Mouse (Mus musculus): ENCODE results near the gene Gpr68.

The Gpr68 gene

GRCm38 (mm10) chr12:100907598-100908297 is at the start of gene Gpr68:
Gene Gpr68, minus strand, starts transcription at chr12:100908198.
- no peak for DNase-seq (ENCODE audit: low spot score)

DNA sequence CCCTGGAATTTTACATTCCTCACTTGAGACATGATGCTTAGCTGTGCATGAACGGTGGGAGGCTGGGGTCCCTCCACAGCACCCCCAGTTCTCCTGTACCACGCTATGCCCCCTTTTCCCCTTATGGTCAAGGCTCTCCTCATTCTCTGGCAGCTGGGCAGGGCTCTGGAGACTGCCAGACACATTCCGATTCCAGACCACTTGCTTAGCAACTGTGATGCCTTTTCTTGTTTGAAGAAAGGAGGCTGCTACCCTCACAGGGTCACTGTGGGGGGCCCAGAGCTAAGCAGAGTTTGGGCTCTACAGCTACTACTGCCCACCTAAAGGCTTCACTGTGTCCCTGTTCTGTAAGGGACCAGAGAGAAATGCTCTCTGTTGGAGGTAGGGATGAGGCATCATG is 49.3 kb upstream of the Gpr68 start:
- no peak for DNase-seq (ENCODE audit: low spot score)

GRCm38 (mm10) chr12:100956825-100957224 is 48.8 kb upstream of the Gpr68 start:
- no peak for DNase-seq (ENCODE audit: low spot score)

DNA sequence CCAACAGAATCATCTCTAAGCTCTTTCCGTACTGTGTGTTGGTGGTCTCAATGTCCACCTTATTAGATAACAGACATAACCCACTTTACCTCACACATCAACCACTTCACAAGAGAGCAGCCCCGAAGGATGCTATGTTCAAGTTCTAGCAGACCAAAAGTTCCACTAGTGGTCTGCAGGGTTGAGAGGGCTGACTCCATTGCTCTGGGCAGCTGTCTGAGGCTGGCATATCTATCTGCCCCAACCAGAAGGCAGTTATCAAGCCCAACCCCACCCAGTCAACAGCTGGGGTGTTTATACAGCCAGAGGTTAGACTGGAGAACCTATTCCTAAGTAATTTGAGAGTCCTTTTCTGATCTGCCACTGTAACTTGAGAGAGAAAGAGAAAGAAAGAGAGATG is 48.0 kb upstream of the Gpr68 start:
- no peak for DNase-seq (ENCODE audit: low spot score)

DNA sequence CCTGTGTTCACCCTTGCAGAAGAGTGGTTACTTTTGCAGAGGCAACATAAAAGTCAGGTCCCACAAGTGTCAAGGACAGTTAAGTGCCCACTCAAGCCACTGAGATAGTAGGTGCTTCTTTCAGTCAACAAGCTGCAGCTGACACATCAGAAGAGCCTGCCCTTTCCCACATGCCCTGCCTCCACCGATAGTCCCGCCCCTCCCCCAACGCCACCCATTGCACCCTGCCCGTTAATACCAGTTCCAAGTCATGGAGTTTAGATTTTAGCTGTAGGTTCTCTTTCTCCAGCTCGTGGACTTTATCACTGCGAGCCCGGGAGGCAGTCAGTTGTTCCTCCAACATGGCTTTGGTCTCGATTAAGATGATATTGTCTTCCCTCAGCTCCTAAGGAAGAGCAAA is 45.9 kb upstream of the Gpr68 start:
- DNase-seq (ENCODE audit: low spot score) = no peak

DNA sequence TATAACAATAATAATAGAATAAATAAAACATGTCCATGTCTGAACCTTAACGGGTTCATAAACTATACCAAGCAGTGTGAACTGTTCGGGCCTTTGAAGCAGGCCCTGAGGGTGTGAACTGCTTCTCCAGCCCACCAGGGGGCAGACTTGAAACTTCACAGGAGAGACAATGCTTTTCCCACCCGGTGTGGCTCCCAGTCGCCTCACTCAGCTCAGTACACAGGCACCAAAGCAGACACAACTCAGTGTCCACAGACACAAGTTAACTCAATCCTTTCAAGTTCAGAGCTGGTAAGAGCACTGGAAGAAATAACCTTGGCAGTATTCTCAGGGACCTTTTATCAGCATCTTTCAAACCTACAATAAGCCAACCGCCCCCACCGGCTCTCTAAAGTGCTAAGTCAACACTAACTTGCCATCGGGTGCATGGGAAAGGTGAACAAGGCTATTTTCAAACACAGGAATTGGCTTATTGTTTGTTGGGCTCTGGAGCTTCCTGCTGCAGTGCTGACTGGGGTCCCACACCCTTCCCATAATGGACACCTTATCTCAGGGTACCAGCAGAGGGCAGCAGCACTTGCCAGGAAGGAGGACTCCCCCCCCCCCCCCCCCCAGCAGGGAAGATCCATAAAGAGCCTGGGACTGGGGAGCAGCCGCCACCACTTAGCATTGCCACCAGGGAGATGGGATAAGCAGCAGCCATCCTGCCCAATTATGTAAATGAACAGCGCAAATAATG is 44.4 kb upstream of the Gpr68 start:
- peak; percentile 78 for DNase-seq (ENCODE audit: low spot score)

GRCm38 (mm10) chr12:100949146-100949545 is 41.1 kb upstream of the Gpr68 start:
- DNase-seq (ENCODE audit: low spot score) = no peak

DNA sequence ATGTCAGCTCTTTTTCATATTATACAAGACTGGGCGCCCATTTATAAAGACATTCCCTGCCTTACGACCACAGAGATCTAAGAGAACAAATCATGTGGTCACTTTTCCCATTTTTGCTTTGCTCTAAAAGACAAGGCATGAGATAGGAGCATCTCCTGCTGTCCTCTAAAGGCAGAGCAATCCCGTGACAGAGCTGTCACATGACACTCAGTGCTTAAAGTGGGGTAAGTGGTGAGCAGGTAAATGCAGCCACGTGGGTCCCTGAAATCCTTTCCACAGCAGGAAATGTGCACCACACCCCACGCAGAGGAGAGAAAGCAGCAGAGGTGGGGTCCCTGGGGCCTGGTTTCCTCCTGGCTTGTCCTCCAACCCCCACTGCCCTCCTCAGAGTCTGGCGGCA is 40.0 kb upstream of the Gpr68 start:
- no peak for DNase-seq (ENCODE audit: low spot score)

- no peak for DNase-seq (ENCODE audit: low spot score)
Observed at GRCm38 (mm10) chr12:100945948-100946347, 38.0 kb upstream of the Gpr68 start.

GRCm38 (mm10) chr12:100945501-100945900 is 37.5 kb upstream of the Gpr68 start:
- DNase-seq (ENCODE audit: low spot score) = no peak

DNA sequence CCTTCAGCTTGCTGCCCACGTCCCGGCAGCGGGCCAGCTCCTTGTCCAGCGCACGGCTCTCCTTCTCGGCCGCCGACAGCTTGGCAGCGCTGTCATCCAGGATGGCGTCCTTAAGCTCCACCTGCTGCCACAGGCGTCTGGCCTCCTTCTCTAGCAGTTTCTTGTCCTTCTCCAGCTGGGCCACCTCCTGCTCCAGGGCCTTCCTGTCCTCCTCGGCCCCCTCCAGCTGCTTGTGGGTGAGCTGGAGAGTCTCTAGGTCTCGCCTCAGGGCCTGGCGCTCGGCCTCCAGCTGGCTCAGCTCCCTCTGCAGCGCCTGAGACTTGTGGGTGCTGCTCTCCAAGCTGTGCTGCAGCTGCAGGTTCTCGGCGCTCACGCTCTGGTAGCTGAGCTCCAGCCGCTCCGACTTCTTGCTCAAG is 36.9 kb upstream of the Gpr68 start:
- DNase-seq (ENCODE audit: low spot score) = no peak

DNA sequence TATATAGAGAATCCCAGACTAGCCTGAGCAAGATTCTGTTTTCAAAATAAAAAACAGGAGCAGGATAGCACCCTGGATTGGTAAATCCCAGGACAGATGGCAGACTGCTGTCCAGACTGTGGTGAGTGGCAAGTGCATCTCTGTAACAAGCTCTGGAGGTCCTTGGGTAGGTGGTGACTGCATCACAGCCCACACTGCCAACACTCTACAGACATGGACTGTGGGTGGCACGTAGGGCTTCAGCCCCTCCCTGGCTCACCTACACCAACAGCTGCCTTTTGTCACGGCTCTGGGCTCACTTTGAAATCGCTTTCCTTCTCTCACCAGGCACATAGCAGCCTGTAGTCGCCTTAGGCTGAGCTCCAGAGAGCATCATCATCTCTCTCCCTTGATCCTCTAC is 35.1 kb upstream of the Gpr68 start:
- no peak for DNase-seq (ENCODE audit: low spot score)

DNA sequence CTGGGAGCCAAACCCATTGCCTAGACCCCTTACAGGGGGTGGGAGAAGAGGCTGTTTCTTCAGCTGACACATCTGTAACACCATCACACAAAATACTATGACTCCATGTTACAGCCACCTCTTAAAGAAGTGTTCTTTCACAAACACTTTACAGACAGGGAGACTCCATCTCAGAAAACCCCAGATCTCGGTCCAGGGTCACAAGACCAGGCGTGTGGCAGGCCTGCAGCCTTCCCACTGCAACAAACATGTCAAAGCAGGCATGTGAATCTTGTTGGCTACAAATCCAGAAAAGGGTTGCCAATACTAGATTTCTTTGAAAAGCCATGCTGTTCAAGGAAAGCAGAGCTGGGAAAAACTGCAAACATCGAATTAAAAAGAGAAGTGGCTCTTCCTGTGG is 33.4 kb upstream of the Gpr68 start:
- no peak for DNase-seq (ENCODE audit: low spot score)

DNA sequence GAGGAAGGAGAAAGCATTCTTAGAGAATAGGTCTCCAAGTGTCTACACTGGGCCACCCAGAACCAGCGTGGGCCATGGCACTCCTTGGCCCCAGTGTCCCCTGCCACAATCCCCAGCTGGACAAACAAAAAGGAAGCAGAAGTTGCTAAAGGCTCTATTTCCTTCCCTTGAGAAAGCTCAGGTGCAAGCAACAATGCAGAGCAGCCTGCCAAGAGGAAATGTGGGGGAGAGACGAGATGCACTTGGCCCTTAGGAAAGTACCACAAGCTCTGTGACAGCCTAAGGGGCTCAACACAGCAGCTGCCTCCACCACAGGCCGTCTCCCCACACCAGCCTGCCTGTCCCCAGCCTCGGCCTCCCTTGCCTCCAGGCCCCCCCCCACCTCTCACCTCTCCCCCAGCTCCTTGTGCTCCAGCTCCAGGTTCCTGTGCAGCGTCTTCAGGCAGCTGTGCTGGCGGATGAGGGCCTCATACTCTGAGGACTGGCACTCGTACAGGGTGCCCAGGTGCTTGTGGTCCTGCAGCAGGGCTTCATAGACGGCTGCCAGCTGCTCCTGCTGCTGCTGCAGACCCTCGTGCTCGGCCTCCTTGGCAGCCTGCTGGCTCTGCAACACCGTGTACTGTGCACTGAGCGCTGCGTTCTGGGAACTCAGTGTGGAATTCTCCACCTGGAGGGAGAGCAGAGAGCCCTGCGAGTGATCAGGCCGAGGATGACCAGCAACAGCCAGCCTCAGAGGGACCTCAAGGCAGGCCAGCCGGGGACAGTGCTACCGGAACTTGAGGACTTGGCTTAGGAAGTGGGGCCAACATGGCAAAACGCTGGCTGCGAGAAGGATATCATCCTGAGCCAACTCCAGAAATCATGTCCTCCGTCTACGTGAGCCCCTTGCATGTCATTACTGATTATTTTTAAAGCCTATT is 29.7 kb upstream of the Gpr68 start:
- DNase-seq (ENCODE audit: low spot score) = no peak

DNA sequence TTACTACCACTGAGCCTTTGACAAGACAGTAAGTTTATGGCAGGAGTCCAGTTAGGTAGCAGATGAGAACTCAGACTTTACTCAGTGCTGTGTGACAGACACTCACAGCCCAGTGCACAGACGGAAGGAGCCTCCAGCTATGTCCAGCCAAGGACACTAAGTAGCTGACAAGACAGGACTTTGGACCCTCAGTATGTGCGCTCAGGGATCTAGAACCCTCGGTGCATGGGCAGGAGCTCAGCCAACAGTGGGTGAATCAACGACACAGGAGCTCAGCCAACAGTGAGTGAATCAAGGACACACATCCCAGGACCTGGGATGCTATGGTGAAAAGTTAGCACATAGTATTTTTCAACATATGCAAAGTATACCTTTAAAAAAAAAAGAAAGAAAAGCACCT is 28.7 kb upstream of the Gpr68 start:
- no peak for DNase-seq (ENCODE audit: low spot score)

DNA sequence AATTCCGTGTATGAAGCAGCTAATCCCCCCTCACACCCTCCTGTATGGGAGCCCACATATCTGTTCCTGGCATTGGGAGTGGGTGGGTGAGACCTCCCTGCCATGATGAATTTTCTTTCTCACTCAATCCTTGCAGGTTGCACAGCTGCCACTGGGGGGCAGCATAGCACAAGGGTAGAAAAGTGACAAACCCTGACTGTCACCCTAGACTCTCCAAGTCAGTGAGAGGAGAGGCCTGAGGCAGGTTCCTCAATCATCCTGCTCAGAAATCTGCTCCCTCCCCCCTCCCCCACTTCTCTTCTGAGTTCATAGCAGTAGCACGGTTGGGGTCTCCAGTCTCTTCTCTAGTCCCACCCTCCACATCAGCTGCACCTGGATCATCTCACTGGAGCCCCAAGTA is 28.1 kb upstream of the Gpr68 start:
- DNase-seq (ENCODE audit: low spot score) = peak; percentile 70

DNA sequence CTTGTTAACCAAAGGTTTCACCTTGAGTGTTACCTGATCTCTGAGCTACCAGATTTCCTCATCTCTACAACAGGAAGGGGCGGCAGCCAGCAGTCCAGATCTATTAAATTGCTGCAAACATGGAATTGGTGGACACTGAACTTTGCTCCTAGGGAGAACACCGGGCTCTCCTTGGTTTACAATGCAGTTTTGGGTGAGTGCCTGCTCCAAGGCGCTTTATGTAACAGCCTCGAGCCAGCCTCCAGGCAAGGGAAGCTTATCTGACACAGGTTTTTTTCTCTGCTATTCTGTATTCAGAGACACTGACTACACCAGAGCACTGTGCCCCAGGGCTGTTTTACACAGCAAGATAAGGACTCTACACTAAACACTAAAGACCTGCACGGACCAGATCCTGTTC is 26.8 kb upstream of the Gpr68 start:
- DNase-seq (ENCODE audit: low spot score) = no peak

DNA sequence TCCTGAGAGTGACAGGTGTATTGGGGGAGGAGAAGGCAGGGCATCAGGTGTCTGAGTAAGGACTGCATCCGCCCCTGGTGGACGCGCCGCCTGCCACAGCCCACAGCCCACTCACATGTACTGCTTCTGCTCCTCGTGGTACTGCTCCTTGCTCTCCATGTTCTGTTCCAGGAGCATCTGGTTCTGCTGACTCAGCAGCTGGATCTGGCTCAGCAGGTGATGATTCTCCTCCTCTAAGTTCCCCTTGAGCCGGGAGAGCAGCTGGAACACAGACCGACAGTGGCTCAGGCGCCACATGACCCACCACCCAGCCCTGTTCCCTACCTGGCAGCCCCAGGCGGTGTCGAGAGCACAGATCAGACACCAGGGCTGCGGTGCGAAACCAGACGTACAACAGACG is 23.7 kb upstream of the Gpr68 start:
- no peak for DNase-seq (ENCODE audit: low spot score)

DNA sequence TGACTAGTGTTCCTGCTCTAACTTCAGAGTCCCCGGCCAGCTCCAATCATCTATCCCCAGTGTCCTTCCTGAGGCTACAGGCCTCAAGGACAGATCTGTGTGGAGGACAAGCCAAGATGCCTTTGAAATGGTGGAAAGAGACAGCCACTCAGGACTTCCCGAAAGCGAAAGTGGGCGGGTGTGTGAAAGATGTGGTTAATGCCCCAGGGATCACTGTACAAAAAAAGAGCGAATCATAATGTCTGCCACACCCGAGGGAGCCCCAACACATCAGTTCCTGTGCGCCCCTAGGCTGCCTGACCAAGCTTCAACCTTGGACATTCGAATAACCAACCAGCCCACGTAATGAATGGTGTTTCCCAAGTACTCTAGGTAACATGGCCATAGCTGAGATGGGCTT is 20.3 kb upstream of the Gpr68 start:
- DNase-seq (ENCODE audit: low spot score) = no peak

DNA sequence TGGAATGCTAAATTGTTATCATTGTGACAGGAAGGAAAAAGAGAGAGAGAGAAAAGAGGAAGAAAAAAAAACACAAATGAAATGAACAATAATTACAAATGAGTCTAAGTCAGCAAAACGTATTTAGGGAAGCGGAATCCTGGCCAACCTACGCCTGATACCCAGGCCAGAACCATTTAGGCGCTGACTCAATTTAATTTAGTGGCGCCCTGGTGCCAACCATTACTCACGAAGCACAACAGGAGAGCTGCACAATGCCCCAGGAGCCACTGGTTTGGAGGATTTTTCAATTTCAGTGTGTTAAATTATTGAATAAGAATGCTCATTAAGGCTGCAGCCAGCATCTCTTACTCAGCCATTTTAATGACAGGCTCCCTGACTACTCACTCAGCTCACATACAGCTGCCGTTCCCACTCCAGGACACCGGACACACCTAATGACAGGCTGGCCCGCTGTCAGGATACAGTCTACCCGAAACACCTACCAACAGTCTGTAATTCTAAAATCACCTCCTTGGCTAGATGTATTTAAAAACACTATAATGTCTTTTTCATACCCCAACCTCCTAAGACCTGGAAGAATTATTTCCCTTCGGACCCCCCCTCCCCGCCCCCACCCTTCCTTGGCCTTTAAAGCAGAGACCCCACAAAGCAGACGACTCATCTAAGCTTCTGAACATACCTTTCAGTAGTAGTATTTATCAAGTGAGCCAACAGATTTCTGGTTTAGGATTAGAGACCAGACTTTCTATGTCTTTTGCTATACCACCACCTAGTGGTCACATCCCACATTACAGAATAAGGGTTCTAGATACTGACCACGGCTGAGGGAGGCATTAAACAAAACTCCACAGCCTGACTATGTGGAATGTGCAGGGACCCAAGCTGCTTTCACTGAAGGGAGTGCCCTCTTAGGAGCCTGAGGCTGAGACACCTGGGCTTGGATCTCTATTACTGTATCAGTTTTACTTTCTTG is 17.9 kb upstream of the Gpr68 start:
- peak; percentile 67 for DNase-seq (ENCODE audit: low spot score)

GRCm38 (mm10) chr12:100924646-100925339 is 16.8 kb upstream of the Gpr68 start:
- DNase-seq (ENCODE audit: low spot score) = no peak
